ENCODE assay signal across 8 mouse cellular contexts in genomic region chr6:50263670-50264069, GRCm38 (mm10). TPM values are rescaled to one million over a fixed set of nuclear protein-coding genes. Genes with fewer than 3 reads are reported as not detected.
DNase-seq lines count a peak whose midpoint lies in the region; ATAC-seq and TF ChIP-seq lines count a peak whose summit lies in the region.

Gene Gsdme (minus strand): TSS chr6:50263862.

- H3K27me3 ChIP-seq in lung, postnatal 0 days (replicated peaks; ENCODE audit: insufficient read depth, low read length) = no peaks in the 10 kb centered on the region
- no peaks in the 10 kb centered on the region for H3K27me3 ChIP-seq in forebrain, postnatal 0 days (ENCODE audit: insufficient read depth, low read length)
- H3K27me3 ChIP-seq in stomach, embryonic 14.5 days (ENCODE audit: control insufficient read depth, insufficient read depth, low read length) = no peaks in the 10 kb centered on the region

- 53% methylated on average over 6 of the region's 6 CpGs for WGBS in lung, postnatal 0 days
- 71% methylated on average over 6 of the region's 6 CpGs for WGBS in forebrain, postnatal 0 days
- 75% methylated on average over 6 of the region's 6 CpGs for WGBS in stomach, embryonic 14.5 days

- no peak for TF ChIP-seq EP300 in lung, postnatal 0 days (IDR thresholded peaks at IDR 0.05)

- no peak within 1 kb of the TSS for H3K4me3 ChIP-seq in lung, postnatal 0 days (ENCODE audit: low read depth, low read length)
- no peak within 1 kb of the TSS for H3K4me3 ChIP-seq in forebrain, postnatal 0 days (ENCODE audit: low read depth, low read length)
- no peak within 1 kb of the TSS for H3K4me3 ChIP-seq in stomach, embryonic 14.5 days (ENCODE audit: low read depth, low read length)

- no peak for ATAC-seq in lung, postnatal 0 days
- no peak for ATAC-seq in forebrain, postnatal 0 days
- ATAC-seq in stomach, embryonic 14.5 days (ENCODE audit: insufficient number of reproducible peaks, insufficient read depth, low FRiP score, low read depth) = no peak

- H3K9me3 ChIP-seq in lung, postnatal 0 days (ENCODE audit: low read length) = no peaks in the 10 kb centered on the region
- no peaks in the 10 kb centered on the region for H3K9me3 ChIP-seq in forebrain, postnatal 0 days (ENCODE audit: low read length)
- H3K9me3 ChIP-seq in stomach, embryonic 14.5 days (ENCODE audit: control insufficient read depth, low read depth, low read length) = no peaks in the 10 kb centered on the region

- intact Hi-C loops in left cerebral cortex, postnatal 4 days (cut with DNase I) = no loop called here

- no peaks in the 10 kb centered on the region for H3K4me1 ChIP-seq in lung, postnatal 0 days (ENCODE audit: insufficient read depth, low read depth, low read length)
- peaks cover 15% of the 10 kb centered on the region; the same call in 1 of the 2 replicates for H3K4me1 ChIP-seq in forebrain, postnatal 0 days (ENCODE audit: insufficient read depth)
- H3K4me1 ChIP-seq in stomach, embryonic 14.5 days (ENCODE audit: control insufficient read depth, insufficient read depth, low read length) = peaks cover 4% of the 10 kb centered on the region; the same call in 1 of the 2 replicates

- TF ChIP-seq CTCF in lung, postnatal 0 days (IDR thresholded peaks at IDR 0.05) = no peak
- no peak for TF ChIP-seq CTCF in forebrain, postnatal 0 days (IDR thresholded peaks at IDR 0.05; ENCODE audit: low read depth)

- H3K36me3 ChIP-seq in lung, postnatal 0 days (ENCODE audit: insufficient read depth, low read length) = no peaks in the 10 kb centered on the region
- H3K36me3 ChIP-seq in forebrain, postnatal 0 days (ENCODE audit: insufficient read depth) = no peaks in the 10 kb centered on the region
- no peaks in the 10 kb centered on the region for H3K36me3 ChIP-seq in stomach, embryonic 14.5 days (ENCODE audit: control insufficient read depth, insufficient read depth, low read length)

- H3K4me2 ChIP-seq in lung, postnatal 0 days (replicated peaks; ENCODE audit: low read depth, low read length) = no peak within 1 kb of the TSS
- H3K4me2 ChIP-seq in forebrain, postnatal 0 days (ENCODE audit: low read depth) = no peak within 1 kb of the TSS
- H3K4me2 ChIP-seq in stomach, embryonic 14.5 days (replicated peaks; ENCODE audit: low read depth, low read length) = no peak within 1 kb of the TSS

- H3K27ac ChIP-seq in lung, postnatal 0 days (ENCODE audit: low read length) = no peak within 1 kb of the TSS
- H3K27ac ChIP-seq in forebrain, postnatal 0 days (ENCODE audit: low read depth, low read length) = no peak within 1 kb of the TSS
- no peak within 1 kb of the TSS for H3K27ac ChIP-seq in stomach, embryonic 14.5 days (ENCODE audit: low read length)

- H3K9ac ChIP-seq in lung, postnatal 0 days (replicated peaks; ENCODE audit: low read depth) = no peak within 1 kb of the TSS
- no peak within 1 kb of the TSS for H3K9ac ChIP-seq in forebrain, postnatal 0 days
- no peak within 1 kb of the TSS for H3K9ac ChIP-seq in stomach, embryonic 14.5 days (replicated peaks; ENCODE audit: low read depth, low read length)

- no peak for DNase-seq in lung, postnatal 0 days (ENCODE audit: low spot score)
- no peak for DNase-seq in lung, postnatal 4 days
- no peak for DNase-seq in forebrain, postnatal 0 days
- no peak for DNase-seq in left cerebral cortex, postnatal 4 days
- no peak for DNase-seq in right cerebral cortex, postnatal 25 days
- DNase-seq in adrenal gland, postnatal 25 days = no peak
- DNase-seq in ovary, postnatal 36 days (ENCODE audit: low spot score) = no peak

RNA-seq across cellular contexts. Expression of gene Gsdme, which starts in this region (rescaled TPM):
- polyA plus RNA-seq in lung, postnatal 0 days (2015; fragmentation: Nextera tagmentation; extraction: Ambion mirVana) = 13.2 and 14.8 TPM in 2 replicates
- total RNA-seq in forebrain, postnatal 0 days (2014; rRNA removed) = 21.0 and 23.1 TPM in 2 replicates
- 69.4 and 89.9 TPM in 2 replicates for polyA plus RNA-seq in forebrain, postnatal 0 days (2015; fragmentation: Nextera tagmentation; extraction: Ambion mirVana)
- 10 to 100 TPM; 22.8 to 24.4 TPM for total RNA-seq in left cerebral cortex, postnatal 4 days (2021)
- 38.3 and 38.6 TPM in 2 replicates for polyA plus RNA-seq in stomach, embryonic 14.5 days (2014; fragmentation: Nextera tagmentation; extraction: Ambion mirVana)
- 2.0 TPM in 2 replicates for total RNA-seq in adrenal gland, postnatal 25 days (2021)
